Mouse (Mus musculus) embryo, embryonic 11.5 days (tissue): Measurements from ENCODE around the gene Pbx4.

Experiments
- DNase-seq: peaks from one replicate; pipeline ENCODE4 v3.0.0-alpha.2; 2012; ENCODE audit warnings: low read depth, low spot score

Gene Pbx4

DNA sequence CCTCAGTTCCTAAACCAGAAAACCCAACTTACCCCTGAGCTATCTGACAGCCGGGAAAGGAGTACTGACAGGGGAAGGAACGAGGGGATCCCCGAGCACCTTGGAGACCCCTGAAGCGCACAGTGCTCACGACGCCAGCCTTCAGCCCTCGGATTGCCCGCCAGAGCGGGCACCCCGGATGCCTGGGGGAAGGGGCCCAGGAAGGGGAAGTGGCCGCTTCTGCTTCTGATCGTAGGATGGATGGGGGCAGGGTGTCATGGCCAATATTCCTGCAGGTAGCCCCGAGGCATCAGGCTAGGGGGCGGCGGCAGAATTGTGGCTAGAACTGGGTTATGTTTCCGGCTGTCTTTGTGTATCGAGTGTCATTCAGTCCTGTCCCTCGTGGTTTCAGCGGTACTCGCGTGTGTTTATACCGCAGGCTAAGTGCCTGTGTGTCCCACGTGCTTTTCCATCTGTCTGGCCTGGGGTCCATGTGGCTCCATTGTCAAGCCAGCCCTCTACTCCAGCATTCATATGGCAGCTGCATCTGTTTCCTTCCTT, 23.4 kb upstream of the Pbx4 start:
- no peak for DNase-seq

DNA sequence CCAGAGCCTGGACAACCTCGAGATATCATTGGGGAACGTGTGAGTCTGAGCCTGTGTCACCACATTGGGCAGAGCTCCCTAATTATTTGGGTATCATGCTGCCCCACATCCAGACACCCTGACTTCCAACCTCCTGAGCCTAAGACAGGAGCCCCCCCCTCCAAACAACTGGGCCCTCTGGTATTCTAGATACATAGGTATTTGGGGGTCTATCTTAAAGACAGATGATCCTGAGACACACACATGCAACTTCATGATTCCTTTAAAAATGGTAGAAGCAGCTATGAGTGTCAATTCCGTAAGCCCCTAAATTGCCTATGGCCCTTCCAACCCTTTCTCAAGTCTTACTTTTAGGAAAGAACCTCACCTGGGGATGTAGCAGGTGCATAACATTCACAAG, 22.5 kb upstream of the Pbx4 start:
- no peak for DNase-seq

DNA sequence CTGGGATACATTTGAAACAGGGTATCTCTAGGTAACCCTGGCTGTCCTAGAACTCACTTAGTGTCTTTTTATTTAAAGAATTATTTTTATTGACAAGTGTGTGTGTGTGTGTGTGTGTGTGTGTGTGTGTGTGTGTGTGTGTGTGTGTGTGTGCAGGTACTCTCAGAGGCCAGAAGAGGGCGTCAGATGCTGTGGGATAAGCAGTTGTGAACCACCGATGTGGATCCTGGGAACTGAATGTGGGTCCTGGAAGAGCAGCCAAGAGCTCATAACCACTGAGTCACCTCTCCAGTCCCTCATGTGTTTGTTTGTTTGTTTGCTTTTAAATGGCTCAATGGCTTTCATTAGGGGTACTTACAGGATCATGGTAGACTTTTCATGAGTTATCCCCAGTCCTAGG, 17.4 kb upstream of the Pbx4 start:
- DNase-seq, result no peak

DNA sequence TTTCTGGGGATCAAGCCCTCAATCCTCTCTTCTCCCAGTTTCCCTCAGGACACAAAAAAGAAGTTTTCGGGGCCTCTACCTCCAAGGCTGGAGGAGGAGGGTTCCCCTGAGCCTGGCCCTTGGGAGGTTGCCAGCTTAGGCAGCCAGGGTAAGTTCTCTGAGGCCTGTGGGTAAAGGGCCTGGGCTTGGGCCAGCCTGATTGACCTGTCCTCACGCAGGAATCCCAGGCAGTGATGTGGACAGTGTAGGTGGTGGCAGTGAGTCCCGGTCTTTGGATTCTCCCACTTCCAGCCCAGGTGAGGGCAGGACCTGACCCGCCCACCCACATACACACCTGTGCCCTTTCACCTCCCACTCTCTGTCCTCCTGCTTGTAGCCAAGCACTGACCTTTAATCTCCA, 16.9 kb upstream of the Pbx4 start:
- no peak for DNase-seq

- DNase-seq, result no peak
Measured at GRCm38 (mm10) chr8:69820466-69820865, 11.8 kb upstream of the Pbx4 start.

- DNase-seq, result peak; percentile 40
Measured at GRCm38 (mm10) chr8:69821971-69822385, 10.3 kb upstream of the Pbx4 start.

- DNase-seq, result peak; percentile 60
Measured at GRCm38 (mm10) chr8:69822386-69823191, 9.7 kb upstream of the Pbx4 start, which contains the start of gene Lpar2. Gene Lpar2 (plus strand): TSS chr8:69822429.

DNA sequence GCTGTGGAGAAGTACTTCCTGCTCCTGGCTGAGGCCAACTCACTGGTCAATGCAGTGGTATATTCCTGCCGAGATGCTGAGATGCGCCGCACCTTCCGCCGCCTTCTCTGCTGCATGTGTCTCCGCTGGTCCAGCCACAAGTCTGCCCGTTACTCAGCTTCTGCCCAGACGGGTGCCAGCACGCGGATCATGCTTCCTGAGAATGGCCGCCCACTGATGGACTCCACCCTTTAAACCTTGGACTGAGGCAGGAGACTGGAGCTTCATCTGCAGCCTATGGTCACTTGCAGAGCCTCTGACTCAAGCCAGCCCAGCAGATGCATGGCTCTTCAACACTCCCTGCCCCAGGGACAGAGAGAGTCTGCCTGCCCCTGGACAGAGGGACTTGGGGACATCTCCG, 5.9 kb upstream of the Pbx4 start:
- no peak for DNase-seq

DNA sequence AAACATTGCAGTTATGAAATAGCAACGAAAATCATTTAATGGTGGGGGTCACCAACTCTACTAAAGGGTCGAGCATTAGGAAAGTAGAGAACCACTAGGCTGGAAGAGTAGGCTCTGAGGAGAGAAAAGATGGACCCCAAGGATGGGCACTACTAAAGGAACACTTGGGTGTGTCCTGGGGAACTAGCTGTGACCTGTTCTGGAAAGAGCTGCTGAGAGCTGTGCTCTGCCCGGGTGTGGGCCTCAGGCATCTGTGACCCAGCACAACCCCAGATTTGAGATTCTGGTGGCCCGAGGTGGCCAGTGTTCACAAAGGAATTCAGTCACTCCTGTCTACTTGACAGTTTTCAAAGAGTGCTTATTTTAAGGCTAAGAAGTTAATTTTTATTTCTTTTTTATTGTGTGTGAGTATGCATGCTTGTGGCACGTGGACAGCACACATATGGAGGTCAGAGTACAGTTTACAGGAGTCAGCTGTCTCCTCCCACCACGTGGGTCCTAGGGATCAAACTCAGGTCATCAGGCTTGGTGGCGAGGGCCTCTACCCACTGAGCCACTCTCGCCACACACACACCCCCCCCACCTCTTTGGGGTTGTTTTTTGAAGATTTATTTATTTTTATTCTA, 4.9 kb downstream of the Pbx4 start:
- DNase-seq, result no peak

GRCm38 (mm10) chr8:69847167-69848065, 15.1 kb downstream of the Pbx4 start:
- DNase-seq, result no peak

GRCm38 (mm10) chr8:69848951-69849350, 16.7 kb downstream of the Pbx4 start:
- DNase-seq, result no peak

DNA sequence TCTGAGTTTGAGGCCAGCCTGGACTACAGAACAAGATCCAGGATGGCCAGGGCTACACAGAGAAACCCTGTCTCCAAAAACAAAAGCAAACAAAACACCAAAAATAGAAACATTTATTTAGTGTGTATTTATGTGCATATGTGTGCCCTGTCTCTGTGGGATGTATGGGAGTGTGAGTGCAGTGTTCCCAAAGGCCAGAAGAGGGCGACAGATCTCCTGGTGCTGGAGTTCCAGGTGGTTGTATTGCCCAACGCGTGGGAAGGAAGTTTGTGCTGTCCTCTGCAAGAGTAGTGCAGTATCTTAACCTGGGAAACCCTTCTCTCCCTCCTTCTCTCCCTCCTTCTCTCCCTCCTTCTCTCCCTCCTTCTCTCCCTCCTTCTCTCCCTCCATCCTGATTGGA, 17.6 kb downstream of the Pbx4 start:
- DNase-seq, result no peak

GRCm38 (mm10) chr8:69850926-69851506, 18.7 kb downstream of the Pbx4 start:
- DNase-seq, result no peak

DNA sequence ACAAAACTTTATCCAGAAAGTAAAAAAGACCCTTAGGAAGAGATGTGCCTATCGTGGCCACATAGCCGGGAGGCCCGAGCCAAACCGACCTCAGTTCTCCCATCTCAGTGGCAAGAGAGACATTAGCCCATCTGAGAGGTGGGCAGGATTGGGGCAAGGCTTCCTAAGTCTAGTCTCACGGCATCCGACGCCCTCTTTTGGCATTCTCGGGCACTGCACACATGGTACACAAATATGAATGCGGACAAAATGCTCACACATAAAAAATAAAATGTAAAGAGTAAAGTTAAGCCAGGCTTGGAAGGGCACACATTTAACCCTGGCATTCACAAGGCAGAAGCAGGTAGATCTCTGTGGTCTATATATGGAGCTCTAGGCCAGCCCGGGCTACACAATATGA, 21.6 kb downstream of the Pbx4 start:
- no peak for DNase-seq

GRCm38 (mm10) chr8:69860807-69861206, 28.5 kb downstream of the Pbx4 start:
- no peak for DNase-seq

DNA sequence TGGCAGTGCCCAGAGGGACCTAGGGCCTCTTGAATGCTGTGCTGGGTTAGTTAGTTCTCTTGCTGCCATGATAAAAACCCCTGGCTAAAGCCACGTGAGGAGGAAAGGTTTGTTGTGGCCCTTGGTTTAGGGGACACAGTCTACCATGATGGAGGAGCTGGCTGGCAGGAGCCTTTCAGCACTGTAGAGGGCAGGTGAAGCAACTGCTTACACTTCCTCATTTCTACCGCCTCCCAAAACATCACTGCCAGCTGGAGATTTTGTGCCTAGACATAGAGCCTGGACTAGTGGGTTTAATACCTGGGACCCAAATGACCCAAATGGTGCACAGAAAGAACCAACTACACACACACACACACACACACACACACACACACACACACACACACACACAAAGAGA, 29.0 kb downstream of the Pbx4 start:
- DNase-seq, result no peak

GRCm38 (mm10) chr8:69863387-69864020, 31.2 kb downstream of the Pbx4 start:
- no peak for DNase-seq

DNA sequence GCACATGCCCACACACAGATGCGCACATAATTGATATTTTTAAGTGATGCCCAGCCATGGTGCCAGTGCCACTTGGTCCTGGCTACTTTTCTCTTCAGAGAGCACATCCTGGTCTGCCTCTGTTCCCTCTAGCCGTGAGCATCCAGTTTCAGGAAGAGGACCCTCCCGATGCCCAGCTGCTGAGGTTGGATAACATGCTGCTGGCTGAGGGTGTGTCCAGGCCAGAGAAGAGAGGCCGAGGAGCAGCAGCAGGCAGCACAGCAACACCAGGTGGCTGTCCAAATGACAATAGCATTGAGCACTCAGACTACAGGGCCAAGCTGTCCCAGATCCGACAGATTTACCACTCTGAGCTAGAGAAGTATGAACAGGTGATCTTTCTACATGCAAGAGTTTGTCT, 31.9 kb downstream of the Pbx4 start:
- DNase-seq, result no peak

DNA sequence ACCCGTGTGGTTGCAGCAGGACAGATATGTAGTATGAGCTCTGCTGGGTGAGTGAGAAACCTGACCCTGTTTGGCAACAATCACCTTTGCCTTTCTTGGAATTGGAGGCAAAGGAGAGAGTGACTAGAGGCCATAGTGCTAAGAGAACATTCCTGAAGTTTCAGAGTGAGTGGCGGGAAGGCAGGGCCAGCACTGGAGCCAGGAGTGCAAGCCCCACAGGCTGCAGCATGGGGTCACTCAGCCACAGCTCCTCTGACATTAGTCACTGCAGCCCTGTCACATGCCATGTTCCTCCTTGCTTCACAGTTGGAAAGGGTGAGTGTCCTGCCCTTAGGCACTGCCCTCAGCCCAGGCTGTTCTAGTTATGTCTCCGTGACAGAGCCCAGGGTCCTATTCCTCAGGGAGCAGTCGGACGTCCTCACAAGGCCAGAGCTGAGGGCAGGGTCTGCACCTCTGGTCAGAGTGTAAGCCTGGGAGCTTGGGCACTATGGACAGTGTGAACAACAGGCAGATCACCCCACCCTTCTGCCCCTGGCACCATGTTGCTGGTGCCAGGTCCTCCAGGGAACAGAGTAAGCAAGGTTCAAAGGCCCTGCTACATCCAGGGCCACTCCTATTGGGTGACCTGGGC, 35.5 kb downstream of the Pbx4 start:
- DNase-seq, result no peak

- DNase-seq, result no peak
Measured at GRCm38 (mm10) chr8:69870003-69870765, 37.9 kb downstream of the Pbx4 start.
